Mouse (Mus musculus) gastrocnemius, postnatal 14 days (tissue): Measurements from ENCODE around the gene Slco3a1. TPM values are rescaled to one million over a fixed set of nuclear protein-coding genes. Genes with fewer than 3 reads are reported as not detected.

ENCODE experiments used
- DNase-seq: peaks from one replicate; pipeline ENCODE4 v3.0.0; 2021; ENCODE audit warnings: mixed read lengths
- intact Hi-C: fragments of 180-260 bp; cut with DNase I; formaldehyde crosslinking; loops from one replicate; pipeline ENCODE4 v1.15.1; 2025; ENCODE audit warnings: low total_unique reads
- total RNA-seq, 2 experiments: library from RNA; stranded (reverse); gene quantifications; 2 replicates each; pipeline ENCODE4 v1.2.3; 2021

Slco3a1 gene
- total RNA-seq, 2 experiments from 2014 or later: 19.7 to 20.8 TPM

- DNase-seq: no peak
- intact Hi-C loops: no loop called here
These were observed 97.8 kb downstream of the Slco3a1 start for GRCm38 (mm10) chr7:74456781-74457180.

GRCm38 (mm10) chr7:74451047-74451446, 103.5 kb downstream of the Slco3a1 start:
- DNase-seq: no peak
- intact Hi-C loops: no loop called here

GRCm38 (mm10) chr7:74449802-74450201, 104.8 kb downstream of the Slco3a1 start:
- intact Hi-C loops: no loop called here
- DNase-seq: no peak

- no peak for DNase-seq
- intact Hi-C loops: no loop called here
These were observed 106.8 kb downstream of the Slco3a1 start for GRCm38 (mm10) chr7:74447781-74448180.

GRCm38 (mm10) chr7:74445148-74445547, 109.4 kb downstream of the Slco3a1 start:
- DNase-seq: no peak
- intact Hi-C loops: no loop called here

GRCm38 (mm10) chr7:74442380-74442779, 112.2 kb downstream of the Slco3a1 start:
- DNase-seq: no peak
- intact Hi-C loops: no loop called here

- intact Hi-C loops: no loop called here
- no peak for DNase-seq
These were observed 117.0 kb downstream of the Slco3a1 start for GRCm38 (mm10) chr7:74437534-74437933.

- intact Hi-C loops: no loop called here
- no peak for DNase-seq
These were observed 117.9 kb downstream of the Slco3a1 start for GRCm38 (mm10) chr7:74436642-74437041.

GRCm38 (mm10) chr7:74432950-74433349, 121.6 kb downstream of the Slco3a1 start:
- DNase-seq: no peak
- intact Hi-C loops: no loop called here

GRCm38 (mm10) chr7:74429252-74429651, 125.3 kb downstream of the Slco3a1 start:
- intact Hi-C loops: no loop called here
- DNase-seq: no peak

GRCm38 (mm10) chr7:74427135-74427534, 127.4 kb downstream of the Slco3a1 start:
- no peak for DNase-seq
- intact Hi-C loops: no loop called here

- no peak for DNase-seq
- intact Hi-C loops: no loop called here
These were observed 128.6 kb downstream of the Slco3a1 start for GRCm38 (mm10) chr7:74425941-74426340.

GRCm38 (mm10) chr7:74423928-74424850, 130.4 kb downstream of the Slco3a1 start:
- intact Hi-C loops: no loop called here
- no peak for DNase-seq

GRCm38 (mm10) chr7:74423316-74423715, 131.3 kb downstream of the Slco3a1 start:
- intact Hi-C loops: no loop called here

GRCm38 (mm10) chr7:74422731-74423130, 131.8 kb downstream of the Slco3a1 start:
- intact Hi-C loops: no loop called here
- no peak for DNase-seq

More at GRCm38 (mm10) chr7:74423316-74423715, 131.3 kb downstream of the Slco3a1 start:
- DNase-seq: no peak

- intact Hi-C loops: no loop called here
- no peak for DNase-seq
These were observed 132.6 kb downstream of the Slco3a1 start for GRCm38 (mm10) chr7:74422002-74422401.

- intact Hi-C loops: no loop called here
- no peak for DNase-seq
These were observed 133.0 kb downstream of the Slco3a1 start for GRCm38 (mm10) chr7:74421591-74421990.

GRCm38 (mm10) chr7:74419706-74420105, 134.9 kb downstream of the Slco3a1 start:
- intact Hi-C loops: no loop called here
- no peak for DNase-seq

- intact Hi-C loops: no loop called here
- DNase-seq: no peak
These were observed 137.6 kb downstream of the Slco3a1 start for GRCm38 (mm10) chr7:74417009-74417408.

- no peak for DNase-seq
- intact Hi-C loops: no loop called here
These were observed 139.3 kb downstream of the Slco3a1 start for GRCm38 (mm10) chr7:74415241-74415640.
